Mouse (Mus musculus): ENCODE measurements around the gene Arhgap17. TPM values are rescaled to one million over a fixed set of nuclear protein-coding genes. Genes with fewer than 3 reads are reported as not detected.

Gene Arhgap17
- total and polyA plus RNA-seq, 3 experiments: 2.6 to 124 (median 33.7) TPM

DNA sequence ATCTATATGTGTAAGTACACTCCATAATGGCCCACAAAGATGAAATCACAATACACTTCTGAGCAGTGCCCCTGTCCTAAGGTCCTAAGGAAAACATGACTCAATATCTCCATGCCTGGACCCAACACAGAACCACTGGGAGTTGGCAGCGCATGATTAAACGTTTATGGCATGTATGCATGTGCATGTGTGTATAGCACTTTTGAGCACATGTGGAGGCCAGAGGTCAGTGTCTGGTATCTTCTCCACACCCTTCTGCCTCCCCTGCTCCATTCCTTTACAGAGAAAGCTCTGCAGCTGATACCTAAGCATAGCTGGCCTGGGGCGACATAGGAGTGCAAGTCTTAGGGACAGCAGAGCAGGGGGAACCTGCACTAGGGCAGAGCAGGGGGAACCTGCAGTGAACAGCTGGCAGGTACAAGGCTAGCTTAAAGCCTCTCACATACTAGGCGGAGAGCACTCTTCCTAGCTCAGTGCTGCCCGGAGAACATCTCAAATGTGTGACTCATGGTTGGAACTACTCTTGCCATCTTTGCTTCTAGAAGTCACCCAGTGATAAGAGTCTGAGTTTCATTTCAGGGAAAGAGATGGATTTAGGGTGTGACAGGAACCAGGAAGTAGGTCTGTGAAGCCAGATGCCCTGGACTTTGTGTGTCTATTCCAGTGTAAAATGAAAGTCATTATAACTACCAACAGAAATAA, 25.5 kb downstream of the Arhgap17 start:
- Histone ChIP-seq H3K36me3 (ENCODE audit: control insufficient read depth in 1 of 2, insufficient read depth in 2 of 2, low read length in 2 of 2) (no peaks in the 10 kb centered on the region; a peak in 2 of 4 replicates), H3K79me2 (ENCODE audit: control insufficient read depth, insufficient read depth, low read length, poor library complexity) (peaks cover 1% of the 10 kb centered on the region; the same call in 1 of the 2 replicates), H3K4me3 (ENCODE audit: control insufficient read depth in 1 of 2, insufficient read depth in 1 of 2, low read depth in 2 of 2, low read length in 2 of 2) (no peak overlapping the region), H3K9ac (ENCODE audit: control insufficient read depth, low read depth, low read length, poor library complexity, severe bottlenecking) (no peak overlapping the region), H3K9me3 (replicated peaks; ENCODE audit: insufficient read depth, low read length) (no peaks in the 10 kb centered on the region), H3K4me1 (ENCODE audit: control insufficient read depth in 1 of 2, insufficient read depth in 2 of 2, low read length in 2 of 2) (no peaks in the 10 kb centered on the region), H3K27ac (ENCODE audit: control insufficient read depth, low read depth, low read length) (no peak overlapping the region), H3K27me3 (ENCODE audit: control insufficient read depth in 1 of 2, insufficient read depth in 2 of 2, low read length in 2 of 2) (no peaks in the 10 kb centered on the region)
- DNase-seq (ENCODE audit: low read depth, low spot score): peak; percentile 14
- no peak for TF ChIP-seq ZKSCAN1 (IDR thresholded peaks at IDR 0.05; ENCODE audit: low read depth, low read length)
- TF ChIP-seq USF2 (IDR thresholded peaks at IDR 0.05; ENCODE audit: borderline replicate concordance in 1 of 2, insufficient read depth in 1 of 2, low read depth in 1 of 2, low read length in 2 of 2): no peak
- no peak for TF ChIP-seq USF1 (IDR thresholded peaks at IDR 0.05; ENCODE audit: low read depth, low read length)
- TF ChIP-seq TCF12 (IDR thresholded peaks at IDR 0.05; ENCODE audit: low read depth, low read length): no peak
- TF ChIP-seq POLR2AphosphoS2 (IDR thresholded peaks at IDR 0.05; ENCODE audit: low read length): no peak
- TF ChIP-seq POLR2AphosphoS5 (IDR thresholded peaks at IDR 0.05; ENCODE audit: borderline replicate concordance, low read depth, low read length): no peak
- TF ChIP-seq CHD1 (IDR thresholded peaks at IDR 0.05; ENCODE audit: low read depth, low read length): no peak
- no peak for TF ChIP-seq NELFE (IDR thresholded peaks at IDR 0.05; ENCODE audit: low read depth, low read length)
- TF ChIP-seq EP300 (IDR thresholded peaks at IDR 0.05; ENCODE audit: low read depth in 1 of 2, low read length in 2 of 2): no peak
- no peak for TF ChIP-seq CHD2 (IDR thresholded peaks at IDR 0.05; ENCODE audit: low read length)
- no peak for TF ChIP-seq UBTF (IDR thresholded peaks at IDR 0.05; ENCODE audit: borderline replicate concordance, insufficient read depth, low read depth, low read length)
- no peak for TF ChIP-seq MEF2A (IDR thresholded peaks at IDR 0.05; ENCODE audit: extremely low read depth, insufficient replicate concordance, low read depth, low read length, poor library complexity, severe bottlenecking)

DNA sequence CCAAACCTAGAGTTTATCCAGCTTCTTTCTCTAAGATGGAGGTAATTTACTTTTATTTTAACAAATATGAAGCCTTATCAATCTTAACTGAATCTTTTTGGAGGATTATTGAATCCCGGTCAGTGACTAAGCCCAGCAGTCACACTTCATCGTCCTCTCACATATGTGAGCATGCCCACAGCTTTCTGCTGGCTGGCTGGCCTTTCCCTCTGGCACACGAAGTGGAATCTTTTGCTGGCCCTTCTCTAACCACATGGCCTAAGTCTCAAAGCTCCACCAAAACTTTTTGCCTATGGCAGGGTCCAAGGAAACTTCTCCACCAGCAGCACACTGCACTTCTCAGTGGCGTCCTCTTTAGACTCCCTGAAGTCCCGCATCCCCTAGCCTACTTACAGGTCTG, 27.8 kb downstream of the Arhgap17 start:
- DNase-seq (ENCODE audit: low read depth, low spot score): no peak
- H3K27ac ChIP-seq (ENCODE audit: control insufficient read depth, low read depth, low read length): no peak overlapping the region
- no peaks in the 10 kb centered on the region for H3K9me3 ChIP-seq (replicated peaks; ENCODE audit: insufficient read depth, low read length)
- no peak overlapping the region for H3K4me3 ChIP-seq (ENCODE audit: control insufficient read depth in 1 of 2, insufficient read depth in 1 of 2, low read depth in 2 of 2, low read length in 2 of 2)
- no peaks in the 10 kb centered on the region for H3K27me3 ChIP-seq (ENCODE audit: control insufficient read depth in 1 of 2, insufficient read depth in 2 of 2, low read length in 2 of 2)
- H3K4me1 ChIP-seq (ENCODE audit: control insufficient read depth in 1 of 2, insufficient read depth in 2 of 2, low read length in 2 of 2): no peaks in the 10 kb centered on the region
- 0 out of 2 replicates have a peak, but pooled peaks cover 4% of the 10 kb centered on the region for H3K79me2 ChIP-seq (ENCODE audit: control insufficient read depth, insufficient read depth, low read length, poor library complexity)
- H3K36me3 ChIP-seq (ENCODE audit: control insufficient read depth in 1 of 2, insufficient read depth in 2 of 2, low read length in 2 of 2): no peaks in the 10 kb centered on the region; a peak in 2 of 4 replicates
- no peak for TF ChIP-seq MEF2A (IDR thresholded peaks at IDR 0.05; ENCODE audit: extremely low read depth, insufficient replicate concordance, low read depth, low read length, poor library complexity, severe bottlenecking)
- TF ChIP-seq ELF1 (IDR thresholded peaks at IDR 0.05; ENCODE audit: low read depth, low read length): no peak
- no peak for TF ChIP-seq MAZ (IDR thresholded peaks at IDR 0.05; ENCODE audit: low read depth, low read length)
- no peak overlapping the region for H3K9ac ChIP-seq (ENCODE audit: control insufficient read depth, low read depth, low read length, poor library complexity, severe bottlenecking)
